Mouse (Mus musculus) 416B (cell line): Measurements from ENCODE around the gene Tubal3.
"Not testable (repeated sequence)": the region's sequence is repeated elsewhere in the genome, so short reads cannot be mapped to it uniquely, and the experiment has no call there.

Source experiments
- DNase-seq: peaks from one replicate; pipeline ENCODE4 v3.0.0; 2011; ENCODE audit warnings: low read depth

Gene Tubal3

DNA sequence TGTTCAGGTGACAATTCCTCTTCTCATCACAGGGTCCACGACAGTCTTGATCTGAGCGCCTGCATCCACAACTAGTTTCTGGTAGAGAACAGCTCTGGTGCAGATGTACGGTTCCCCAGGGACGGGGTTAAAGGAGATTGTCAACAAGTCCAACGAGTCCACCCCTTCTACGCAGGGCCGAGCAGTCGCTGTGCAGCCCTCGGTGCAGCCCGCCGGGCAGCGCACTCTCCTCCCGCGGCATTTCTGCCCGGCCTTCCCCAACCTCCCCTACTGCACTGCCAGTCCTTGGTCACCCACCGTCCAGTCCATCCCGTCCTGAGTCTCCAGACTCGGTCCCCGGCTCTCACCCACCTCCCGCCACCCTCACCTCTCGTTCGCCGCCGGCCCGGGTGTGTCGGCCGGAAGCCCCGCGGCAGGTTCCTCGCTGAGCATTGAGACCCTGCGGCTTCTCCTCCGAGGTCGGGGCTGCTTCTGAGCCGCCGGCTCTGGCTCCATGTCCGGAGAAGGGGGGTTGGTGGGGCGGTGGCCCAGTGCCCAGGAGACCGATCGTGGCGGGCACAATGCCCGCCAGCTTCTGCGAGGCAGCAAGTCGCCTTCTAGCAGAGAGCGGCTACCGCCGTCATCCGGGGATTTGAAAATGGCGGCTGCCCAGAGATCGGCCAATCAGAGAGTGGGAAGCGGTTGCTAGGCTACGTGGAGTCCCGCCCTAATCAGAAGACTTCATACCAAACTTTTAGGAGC lies at the start of gene Tubal3, which contains the start of gene Net1:
TSS of gene Tubal3 (plus strand) at position 704 of the 741 bp plus-strand sequence.
TSS of gene Net1 (minus strand) at position 650 of the 741 bp plus-strand sequence.
- peak; percentile 91 for DNase-seq

DNA sequence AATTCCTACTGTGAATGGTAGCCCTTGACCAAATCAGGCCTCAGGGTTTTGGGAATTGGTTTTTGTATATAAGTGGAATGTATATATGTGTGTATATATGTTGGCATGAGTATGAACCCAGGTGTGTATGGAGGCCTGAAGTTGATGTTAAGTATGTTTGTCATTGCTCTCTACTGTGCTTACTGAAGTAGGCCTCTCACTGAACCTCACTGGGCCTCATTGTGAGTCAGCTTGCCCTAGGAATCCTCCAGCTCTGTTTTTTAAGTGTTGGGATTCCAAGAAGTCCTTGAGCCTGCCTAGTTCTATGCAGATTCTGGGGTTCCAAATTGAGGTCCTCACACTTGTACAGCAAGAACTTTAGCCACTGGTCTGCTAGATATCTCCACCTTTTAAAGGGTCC lies 48.2 kb upstream of the Tubal3 start:
- no peak for DNase-seq

DNA sequence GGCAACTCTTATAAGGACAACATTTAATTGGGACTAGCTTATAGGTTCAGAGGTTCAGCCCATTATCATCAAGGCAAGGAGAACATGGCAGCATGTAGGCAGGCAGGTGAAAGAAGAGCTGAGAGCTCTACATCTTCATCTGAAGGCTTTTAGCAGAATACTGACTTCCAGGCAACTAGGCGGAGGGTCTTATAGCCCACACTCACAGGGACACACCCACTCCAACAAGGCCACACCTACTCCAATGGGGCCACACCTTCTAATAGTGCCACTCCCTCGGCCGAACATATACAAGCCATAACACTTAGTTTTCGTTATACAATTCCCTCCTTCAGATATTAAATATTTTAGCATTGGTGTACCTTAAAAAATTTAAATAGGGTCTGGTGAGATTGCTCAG lies 45.2 kb upstream of the Tubal3 start:
- DNase-seq, result no peak

DNA sequence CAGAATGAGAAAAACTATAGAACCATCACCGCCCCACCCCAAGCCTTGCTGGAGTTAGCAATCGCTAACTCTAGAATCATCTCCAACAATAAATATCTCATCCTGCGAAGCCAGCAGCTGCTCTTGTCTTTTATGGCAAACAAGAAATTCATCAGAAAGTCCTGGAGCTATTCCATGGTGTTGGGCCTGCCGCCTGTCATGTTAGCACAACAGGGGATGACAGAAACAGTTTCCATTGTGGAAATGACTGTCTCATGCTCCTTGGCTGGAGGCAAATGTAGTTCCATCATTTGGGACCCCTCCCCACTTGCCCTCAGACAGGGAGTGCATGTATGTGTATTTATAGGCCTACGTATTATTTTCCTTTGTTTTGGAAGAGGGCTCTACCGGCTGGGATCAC lies 41.6 kb upstream of the Tubal3 start:
- DNase-seq, result no peak

DNA sequence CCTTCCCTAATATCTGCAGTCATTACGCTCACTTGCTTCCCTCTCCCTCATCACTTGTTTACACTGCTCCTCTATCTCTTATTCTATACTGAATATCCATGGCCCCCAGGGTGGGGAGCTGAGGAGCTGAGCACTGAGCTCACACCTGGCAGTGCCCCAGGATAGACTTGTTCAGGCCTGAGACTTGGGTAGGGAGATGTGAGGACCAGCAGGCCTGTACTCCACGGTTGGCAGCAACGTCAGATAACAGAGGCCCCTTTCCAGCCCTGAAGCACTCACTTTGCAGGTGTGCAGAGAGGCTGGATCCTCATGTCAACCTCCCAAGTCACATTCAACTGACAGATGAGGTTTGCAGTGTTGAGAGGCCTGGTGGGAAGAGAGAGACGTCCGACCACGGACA lies 40.9 kb upstream of the Tubal3 start:
- DNase-seq, result no peak

DNA sequence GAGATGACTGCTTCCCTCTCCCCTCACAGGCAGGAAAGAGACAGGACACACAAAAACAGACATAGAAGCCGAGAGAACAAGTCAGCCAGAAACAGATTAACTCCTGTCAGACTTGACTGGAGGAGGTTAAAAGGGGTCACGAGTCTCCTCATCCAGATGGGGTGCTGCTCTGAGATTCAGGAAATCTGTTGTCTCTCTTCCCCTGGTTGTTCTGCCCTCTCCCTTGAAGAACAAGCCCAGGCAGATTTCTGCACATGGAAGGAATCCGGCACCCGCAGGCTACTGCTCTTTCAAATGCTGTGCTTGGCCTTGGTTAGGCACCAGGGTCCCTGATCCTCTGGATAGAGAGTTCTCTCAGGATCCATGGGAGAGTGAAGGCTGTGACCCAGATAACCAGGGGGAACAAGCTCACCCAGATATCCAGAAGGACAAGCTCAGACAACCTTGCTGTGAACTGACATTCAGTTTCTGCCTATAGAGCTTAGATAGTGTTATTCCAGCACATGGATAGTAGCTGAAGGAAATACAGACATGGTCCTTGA lies 40.3 kb upstream of the Tubal3 start:
- no peak for DNase-seq

DNA sequence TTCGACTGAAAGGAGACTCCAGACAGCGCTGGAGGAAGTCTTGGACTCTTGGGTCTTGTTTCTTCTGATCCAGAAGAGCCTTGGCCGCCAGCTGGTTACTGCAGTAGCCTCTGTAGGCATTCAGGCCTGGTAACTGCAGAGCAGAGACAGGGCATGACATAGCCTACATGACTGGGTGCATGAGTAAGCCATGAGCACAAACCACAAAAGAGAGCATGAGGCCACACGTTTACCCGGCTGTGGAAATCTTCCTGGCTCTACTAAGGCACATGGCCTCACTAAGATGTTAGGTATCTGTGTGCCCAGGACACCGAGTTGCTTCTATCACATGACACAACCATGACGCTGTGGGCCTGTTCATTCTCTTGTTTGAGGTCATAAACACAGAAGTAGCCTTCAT lies 31.4 kb upstream of the Tubal3 start:
- DNase-seq, result peak; percentile 51

DNA sequence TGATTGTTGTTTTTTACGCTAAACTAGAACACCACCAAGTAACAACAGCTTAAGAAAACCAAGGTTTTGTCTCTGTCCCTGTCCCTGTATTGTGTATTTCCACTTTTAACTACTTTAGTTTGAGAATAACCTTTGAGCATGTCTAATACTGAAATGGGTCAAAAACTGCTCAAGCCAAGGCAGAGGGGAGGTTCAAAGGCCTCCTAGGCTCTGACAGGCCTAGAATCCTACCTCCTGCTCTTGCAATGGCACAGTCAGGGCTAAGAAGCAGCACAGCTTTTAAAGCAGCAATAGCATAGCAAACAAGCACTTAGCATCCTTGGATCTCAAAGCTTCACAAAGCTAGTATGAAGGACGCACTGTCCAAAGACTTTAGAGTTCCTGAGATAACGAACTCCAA lies 29.0 kb upstream of the Tubal3 start:
- no peak for DNase-seq

DNA sequence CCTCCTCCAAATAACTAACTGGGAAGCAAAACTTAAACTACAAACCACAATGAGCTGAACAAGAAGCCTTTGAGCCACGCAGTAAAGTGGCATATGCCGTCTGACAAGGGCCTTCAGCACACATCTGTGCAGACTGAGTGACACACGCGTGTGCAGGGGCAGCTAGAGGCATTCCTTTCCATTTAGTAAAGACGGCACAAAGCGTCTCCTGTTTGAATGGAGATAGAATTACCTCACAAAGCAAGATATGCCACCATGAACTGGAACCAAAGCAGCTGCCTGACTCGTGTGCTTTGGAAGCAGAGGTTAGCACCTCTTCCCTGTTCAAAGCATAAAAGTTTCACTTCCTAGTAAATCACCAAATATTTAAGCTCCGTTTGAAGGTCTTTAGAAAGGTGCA lies 28.0 kb upstream of the Tubal3 start:
- DNase-seq, result no peak

DNA sequence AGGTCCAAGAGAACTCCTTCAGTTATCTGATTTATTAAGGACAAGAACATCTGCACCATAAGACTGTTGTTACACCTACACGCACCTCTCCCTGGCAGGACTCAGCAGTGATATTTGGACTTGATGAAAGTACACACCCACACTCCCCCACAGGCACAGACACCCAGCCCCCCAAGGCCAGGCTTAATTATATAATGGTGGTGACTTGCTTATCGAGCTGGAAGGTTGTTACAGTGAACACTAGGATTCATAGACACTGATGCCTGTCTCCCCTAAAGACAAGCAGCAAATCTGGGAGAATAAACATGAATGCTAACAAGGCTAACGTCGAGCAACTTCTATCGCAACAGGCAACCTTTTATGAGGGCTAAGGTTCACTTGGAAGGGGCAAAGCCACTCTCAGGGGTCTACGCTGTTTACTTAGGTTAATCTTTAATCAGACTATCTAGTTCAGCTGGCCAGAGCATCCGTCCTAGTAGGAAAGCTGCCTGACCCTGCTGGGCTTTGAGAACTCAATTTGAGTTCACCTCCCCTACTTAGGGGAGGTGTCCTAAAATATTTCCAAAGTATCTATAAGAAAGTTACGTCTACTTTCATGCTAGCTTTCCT lies 26.5 kb upstream of the Tubal3 start:
- DNase-seq, result no peak

DNA sequence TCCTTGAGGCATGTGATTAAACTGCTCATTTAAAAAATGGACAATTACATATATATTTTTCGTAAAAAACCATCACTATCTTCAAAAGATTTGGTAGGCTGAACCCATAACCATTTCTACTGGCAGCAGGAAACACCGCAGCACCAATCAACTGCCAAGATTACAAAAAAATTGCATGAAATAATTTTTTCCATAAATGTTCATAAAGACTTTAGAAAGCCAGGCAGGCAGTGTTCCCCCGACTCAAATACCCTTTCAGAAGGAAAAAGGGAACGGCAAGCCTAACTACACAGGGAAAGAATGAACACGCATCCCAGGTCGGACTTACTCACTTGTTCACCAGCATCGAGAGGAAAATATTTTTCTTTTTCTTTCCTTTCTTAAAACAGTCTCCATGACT lies 25.5 kb upstream of the Tubal3 start:
- peak; percentile 48 for DNase-seq

DNA sequence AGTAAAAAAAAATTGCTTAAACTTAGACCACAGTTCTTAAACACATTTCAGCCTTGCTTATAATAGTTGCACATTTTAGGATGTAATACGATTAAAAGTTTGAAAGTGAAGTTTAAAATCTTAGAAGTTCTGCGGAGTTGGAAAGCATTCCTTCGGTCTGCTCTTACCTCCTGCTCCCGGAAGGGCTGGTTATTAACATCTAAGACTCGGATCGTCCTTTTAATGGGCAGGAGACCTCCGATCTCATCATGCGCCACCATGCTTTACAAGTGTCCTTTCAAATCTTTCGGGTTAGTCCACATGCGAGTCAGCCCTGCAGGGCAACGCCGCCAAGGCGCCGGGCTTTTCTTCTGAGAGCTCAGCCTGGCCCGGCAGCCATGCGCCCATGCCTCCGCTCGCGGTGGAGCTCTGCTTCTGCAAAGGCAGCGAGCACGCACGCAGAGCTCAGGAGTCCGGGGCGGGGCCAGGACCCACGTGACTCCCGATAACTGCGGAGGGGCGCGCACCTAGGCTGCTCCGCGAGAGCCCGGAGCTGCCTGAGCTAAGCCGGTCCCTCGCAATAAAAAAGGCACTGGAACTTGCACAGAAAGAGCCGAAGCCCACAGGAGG lies 24.8 kb upstream of the Tubal3 start:
- peak; percentile 92 for DNase-seq

DNA sequence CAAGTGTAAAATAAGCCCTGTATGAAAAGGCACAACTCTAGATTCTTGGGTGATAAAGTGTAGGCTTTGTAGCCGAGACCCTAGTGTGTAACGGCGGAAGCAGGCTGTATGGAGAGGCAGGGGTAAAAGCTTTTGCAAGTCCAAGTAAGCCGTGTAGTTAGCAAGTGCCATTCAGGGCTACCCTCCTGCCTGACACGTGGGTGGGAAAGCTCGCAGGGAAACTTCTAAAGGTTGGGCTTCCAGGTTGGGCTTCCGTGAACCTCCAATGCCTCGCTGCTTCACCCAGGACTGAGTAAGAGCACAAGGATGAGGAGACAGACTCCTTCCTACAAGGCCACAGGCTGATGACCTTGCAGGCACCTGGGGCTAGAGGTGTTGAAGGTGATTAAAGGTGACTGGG lies 23.5 kb upstream of the Tubal3 start:
- DNase-seq, result no peak

DNA sequence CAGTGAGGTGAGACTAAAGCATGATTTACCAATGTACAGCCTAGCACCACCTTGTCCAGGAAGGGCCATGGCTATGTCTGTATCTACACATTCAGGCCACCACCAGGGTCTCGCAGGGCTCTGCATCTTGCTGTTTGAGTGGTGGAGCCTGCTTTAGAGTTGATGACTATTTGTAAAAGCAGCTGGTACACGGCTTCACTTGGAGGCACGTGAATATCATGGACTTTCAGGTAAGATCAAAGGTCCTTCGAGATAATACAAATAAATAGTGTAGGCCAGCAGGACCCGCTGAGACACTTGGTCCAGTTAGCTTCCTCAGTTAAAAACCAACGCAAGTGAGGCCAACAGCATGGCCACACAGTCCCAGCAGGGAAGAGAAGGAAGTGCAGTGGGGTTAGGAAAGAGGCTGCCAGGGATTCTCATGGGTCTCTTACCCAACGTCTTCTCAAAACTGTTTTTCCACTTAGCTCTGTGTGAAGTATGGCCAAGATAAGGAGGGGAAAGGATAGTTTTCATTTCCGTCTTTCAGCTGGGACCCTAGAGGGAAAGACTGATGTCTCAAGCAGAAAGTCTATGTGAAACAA lies 22.6 kb upstream of the Tubal3 start:
- no peak for DNase-seq

DNA sequence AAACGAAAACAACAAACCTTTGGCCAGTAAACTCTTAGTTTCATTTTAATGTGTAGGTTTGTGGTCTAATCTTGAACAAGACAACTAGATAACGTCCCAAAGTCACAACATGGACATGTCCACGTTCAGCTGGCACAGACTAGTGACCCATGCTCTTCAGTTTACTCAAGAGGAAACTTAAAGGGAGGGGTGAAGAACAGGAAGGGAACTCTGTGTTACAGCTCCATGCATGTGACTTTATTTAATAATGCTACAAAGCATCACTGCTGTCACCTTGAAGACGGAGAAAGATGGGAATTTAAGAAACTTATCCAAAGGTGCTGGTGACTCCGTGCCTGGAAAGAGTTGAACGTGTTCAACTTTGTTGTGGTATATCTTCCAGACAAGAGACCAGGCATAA lies 22.0 kb upstream of the Tubal3 start:
- DNase-seq, result no peak

DNA sequence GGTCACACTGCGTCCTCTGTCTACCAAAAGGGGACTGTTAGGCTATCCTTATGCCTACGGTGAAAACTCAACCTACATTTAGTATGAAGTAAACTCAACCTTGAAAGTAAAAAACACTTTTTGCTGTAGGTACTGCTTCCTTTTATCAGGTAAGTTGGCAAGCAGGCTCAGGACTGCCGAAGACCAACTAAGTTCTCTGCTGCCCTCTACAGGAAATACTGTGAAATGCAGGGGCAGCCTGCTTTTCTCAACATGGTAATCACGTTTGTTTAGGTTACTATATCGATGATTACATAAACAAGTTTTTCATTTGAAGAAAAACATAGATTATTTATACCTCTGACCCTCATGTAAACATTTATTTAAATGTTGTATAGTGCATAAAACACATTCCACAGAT lies 21.2 kb upstream of the Tubal3 start:
- peak; percentile 79 for DNase-seq

DNA sequence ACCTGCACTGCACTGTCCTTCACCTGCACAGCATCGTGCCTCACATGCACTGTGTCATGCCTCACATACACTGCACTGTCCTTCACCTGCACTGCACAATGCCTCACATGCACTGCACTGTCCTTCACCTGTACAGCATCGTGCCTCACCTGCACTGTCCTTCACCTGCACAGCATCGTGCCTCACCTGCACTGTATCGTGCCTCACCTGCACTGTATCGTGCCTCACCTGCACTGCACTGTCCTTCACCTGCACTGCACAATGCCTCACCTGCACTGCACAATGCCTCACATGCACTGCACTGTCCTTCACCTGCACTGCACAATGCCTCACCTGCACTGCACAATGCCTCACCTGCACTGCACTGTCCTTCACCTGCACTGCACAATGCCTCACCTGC lies 19.9 kb upstream of the Tubal3 start:
- DNase-seq, result not testable (repeated sequence)

DNA sequence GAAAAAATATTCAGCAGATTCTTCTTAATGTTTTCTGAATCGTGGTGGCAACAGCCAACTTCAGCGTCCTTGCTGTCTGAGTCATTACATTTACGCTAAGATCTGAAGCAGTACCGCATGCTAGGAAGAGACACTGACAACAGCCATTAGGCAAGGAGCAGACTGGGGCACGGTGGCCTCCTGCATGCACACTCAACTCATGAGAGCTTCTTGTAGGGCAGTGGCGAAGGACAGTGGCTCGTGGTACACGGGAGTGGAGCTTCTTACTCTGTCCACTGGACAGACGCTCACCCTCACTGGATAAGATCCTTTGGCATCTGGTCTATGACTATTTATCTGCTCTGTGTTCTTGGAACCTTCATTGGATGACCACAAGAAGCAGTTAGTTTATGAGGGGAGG lies 18.8 kb upstream of the Tubal3 start:
- DNase-seq, result no peak

DNA sequence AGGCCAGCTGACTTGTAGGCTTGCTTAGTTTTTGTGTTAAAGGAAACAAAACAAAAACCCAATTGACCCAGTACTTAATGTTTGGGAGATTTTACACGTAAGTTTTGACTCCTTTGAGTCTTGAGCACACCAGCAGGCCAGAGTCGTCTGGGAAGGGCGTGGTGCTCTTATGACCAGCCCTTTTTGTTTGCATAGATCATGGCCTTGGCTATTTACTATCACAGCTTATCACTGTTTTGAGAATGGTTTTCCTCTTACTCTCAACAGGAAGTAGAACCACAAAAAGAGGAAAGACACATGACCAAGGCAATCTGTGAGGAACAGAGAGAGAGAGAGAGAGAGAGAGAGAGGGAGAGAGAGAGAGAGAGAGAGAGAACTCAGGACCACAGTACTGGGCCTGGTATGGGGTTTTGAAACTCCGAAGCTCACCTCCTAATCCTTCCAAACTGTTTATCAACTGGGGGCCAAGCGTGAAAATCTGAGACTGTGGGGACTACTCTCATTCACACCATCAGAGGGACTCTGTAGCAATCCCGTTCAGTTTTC lies 10.8 kb upstream of the Tubal3 start:
- no peak for DNase-seq

DNA sequence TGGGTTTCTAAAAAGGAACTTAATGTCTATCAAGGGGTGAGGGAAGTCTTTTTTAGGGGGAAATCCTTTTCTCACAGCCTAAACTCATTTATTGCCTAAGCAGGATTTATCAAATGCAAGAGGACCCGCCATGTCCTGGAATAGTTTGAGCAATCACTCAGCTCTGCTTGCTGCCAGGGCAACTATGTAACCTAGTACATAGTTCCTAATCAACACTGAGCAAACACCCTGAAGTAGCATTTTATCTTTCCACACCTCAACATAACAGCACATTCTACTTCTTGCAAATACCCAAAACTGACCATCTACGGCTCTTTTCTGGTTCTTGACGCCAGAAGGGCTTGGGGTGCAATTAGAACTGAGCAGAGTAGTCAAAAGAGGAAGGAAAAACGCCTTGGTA lies 9.8 kb upstream of the Tubal3 start:
- no peak for DNase-seq

DNA sequence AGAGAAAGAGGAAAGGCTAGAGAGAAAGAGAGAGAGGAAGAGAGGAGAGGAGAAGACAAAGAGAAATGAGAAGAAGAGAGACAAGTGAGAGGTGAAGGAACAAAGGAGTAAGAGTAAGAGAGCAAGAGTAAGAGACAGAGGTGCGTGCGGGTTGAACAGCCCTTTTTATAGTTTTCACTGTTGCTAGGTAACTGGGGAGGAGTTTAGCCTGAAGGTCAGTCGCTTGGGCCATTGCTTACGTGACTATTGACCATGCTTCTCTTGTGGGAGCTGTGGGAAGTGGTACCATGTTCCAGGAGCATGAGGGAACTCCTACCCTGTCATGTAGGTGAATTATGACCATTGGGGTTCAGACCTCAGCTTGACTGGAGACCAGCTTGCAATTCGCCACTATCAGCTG lies 7.7 kb upstream of the Tubal3 start:
- no peak for DNase-seq

DNA sequence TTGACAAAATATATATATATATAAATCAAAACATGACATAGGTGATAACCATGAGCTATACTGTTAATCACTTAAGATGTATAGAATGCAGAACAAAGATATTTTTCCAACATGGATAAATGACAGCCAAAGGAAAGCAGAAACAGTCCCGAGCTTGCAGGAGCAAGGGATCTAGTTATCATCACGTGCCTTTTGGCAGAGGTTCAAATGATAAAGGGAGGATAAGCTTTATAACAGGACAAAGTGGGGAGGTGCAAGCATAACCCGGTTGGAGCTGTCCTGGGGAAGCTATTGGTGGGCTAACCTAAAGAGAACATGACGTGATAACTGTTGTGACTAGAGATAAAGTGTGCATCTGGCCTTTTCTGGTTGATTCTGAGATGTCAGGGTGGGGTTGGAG lies 4.6 kb upstream of the Tubal3 start:
- DNase-seq, result no peak

DNA sequence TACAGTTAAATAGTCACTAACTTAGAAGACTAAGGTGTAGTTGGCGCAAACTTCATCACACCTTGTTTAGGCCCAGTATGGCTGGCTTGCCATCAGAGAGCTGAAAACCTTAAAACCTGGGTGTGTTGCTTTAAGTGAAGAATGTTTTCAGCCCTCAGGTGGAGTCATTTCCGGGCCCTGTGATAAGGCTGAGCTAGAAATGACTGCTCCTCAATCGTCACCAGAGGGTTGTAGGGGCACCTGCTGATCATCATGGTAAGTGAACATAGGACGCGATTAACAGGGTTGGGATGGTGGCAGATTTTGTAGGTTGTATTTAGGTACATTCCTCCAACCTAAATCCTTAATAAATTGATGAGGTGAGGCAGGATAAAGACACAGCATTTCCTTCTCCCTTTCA lies 6.4 kb downstream of the Tubal3 start:
- no peak for DNase-seq
